Mouse (Mus musculus): ENCODE results near the gene Dlx6. TPM values are rescaled to one million over a fixed set of nuclear protein-coding genes. Genes with fewer than 3 reads are reported as not detected.
A peak's percentile ranks its signal among the peaks of the same experiment; 100 is the strongest.

Gene Dlx6
- total RNA-seq, 2 experiments from 2014 or later, result not detected

- no peak for DNase-seq
Observed at GRCm38 (mm10) chr6:6877346-6877910, 14.3 kb downstream of the Dlx6 start.

- no peak for DNase-seq
Observed at GRCm38 (mm10) chr6:6877981-6878840, 15.1 kb downstream of the Dlx6 start.

GRCm38 (mm10) chr6:6878841-6879291 is 15.7 kb downstream of the Dlx6 start:
- DNase-seq, result no peak

- DNase-seq, result no peak
Observed at GRCm38 (mm10) chr6:6879371-6880325, 16.5 kb downstream of the Dlx6 start.

GRCm38 (mm10) chr6:6880361-6881114 is 17.4 kb downstream of the Dlx6 start:
- DNase-seq, result no peak

GRCm38 (mm10) chr6:6881115-6881637 is 18.0 kb downstream of the Dlx6 start:
- no peak for DNase-seq

- peak; percentile 44 for DNase-seq
Observed at GRCm38 (mm10) chr6:6881638-6882190, 18.6 kb downstream of the Dlx6 start, which contains the start of gene Dlx5. Dlx5 (minus strand) TSS chr6:6882085.

- no peak for DNase-seq
Observed at GRCm38 (mm10) chr6:6882266-6882797, 19.2 kb downstream of the Dlx6 start.

GRCm38 (mm10) chr6:6884897-6885296 is 21.8 kb downstream of the Dlx6 start:
- DNase-seq, result peak; percentile 74

- no peak for DNase-seq
Observed at GRCm38 (mm10) chr6:6886225-6886624, 23.1 kb downstream of the Dlx6 start.

GRCm38 (mm10) chr6:6890047-6890446 is 26.9 kb downstream of the Dlx6 start:
- DNase-seq, result no peak

- peak; percentile 90 for DNase-seq
Observed at GRCm38 (mm10) chr6:6909586-6909985, 46.5 kb downstream of the Dlx6 start.

GRCm38 (mm10) chr6:6914304-6914703 is 51.2 kb downstream of the Dlx6 start:
- DNase-seq, result no peak

GRCm38 (mm10) chr6:6914849-6915525 is 51.9 kb downstream of the Dlx6 start:
- DNase-seq, result peak; percentile 54

- no peak for DNase-seq
Observed at GRCm38 (mm10) chr6:6915526-6915915, 52.4 kb downstream of the Dlx6 start.

- DNase-seq, result no peak
Observed at GRCm38 (mm10) chr6:6917334-6917733, 54.2 kb downstream of the Dlx6 start.

Measured in heart, postnatal 4 days (tissue).